Mouse (Mus musculus) embryonic stem cell, embryonic (primary cell): ENCODE results near the gene Trim37.

ENCODE experiments used
- CTCF ChIA-PET, 4 experiments: fragments of 300-600 bp in 2 of 4; fragments of 350-600 bp in 2 of 4; sonication (Branson Sonifier 250); formaldehyde crosslinking; loops; one replicate each; lab custom pipeline; 2022; ENCODE audit warnings: inconsistent platforms in 2 of 4; lab: Charles Lee
- POLR2A ChIA-PET, 4 experiments: fragments of 300-600 bp in 2 of 4; fragments of 350-600 bp in 2 of 4; sonication (Branson Sonifier 250); formaldehyde crosslinking; loops; one replicate each; lab custom pipeline; 2022; ENCODE audit warnings: antibody characterized with exemption in 4 of 4, inconsistent platforms in 1 of 4; lab: Charles Lee

Trim37 gene

DNA sequence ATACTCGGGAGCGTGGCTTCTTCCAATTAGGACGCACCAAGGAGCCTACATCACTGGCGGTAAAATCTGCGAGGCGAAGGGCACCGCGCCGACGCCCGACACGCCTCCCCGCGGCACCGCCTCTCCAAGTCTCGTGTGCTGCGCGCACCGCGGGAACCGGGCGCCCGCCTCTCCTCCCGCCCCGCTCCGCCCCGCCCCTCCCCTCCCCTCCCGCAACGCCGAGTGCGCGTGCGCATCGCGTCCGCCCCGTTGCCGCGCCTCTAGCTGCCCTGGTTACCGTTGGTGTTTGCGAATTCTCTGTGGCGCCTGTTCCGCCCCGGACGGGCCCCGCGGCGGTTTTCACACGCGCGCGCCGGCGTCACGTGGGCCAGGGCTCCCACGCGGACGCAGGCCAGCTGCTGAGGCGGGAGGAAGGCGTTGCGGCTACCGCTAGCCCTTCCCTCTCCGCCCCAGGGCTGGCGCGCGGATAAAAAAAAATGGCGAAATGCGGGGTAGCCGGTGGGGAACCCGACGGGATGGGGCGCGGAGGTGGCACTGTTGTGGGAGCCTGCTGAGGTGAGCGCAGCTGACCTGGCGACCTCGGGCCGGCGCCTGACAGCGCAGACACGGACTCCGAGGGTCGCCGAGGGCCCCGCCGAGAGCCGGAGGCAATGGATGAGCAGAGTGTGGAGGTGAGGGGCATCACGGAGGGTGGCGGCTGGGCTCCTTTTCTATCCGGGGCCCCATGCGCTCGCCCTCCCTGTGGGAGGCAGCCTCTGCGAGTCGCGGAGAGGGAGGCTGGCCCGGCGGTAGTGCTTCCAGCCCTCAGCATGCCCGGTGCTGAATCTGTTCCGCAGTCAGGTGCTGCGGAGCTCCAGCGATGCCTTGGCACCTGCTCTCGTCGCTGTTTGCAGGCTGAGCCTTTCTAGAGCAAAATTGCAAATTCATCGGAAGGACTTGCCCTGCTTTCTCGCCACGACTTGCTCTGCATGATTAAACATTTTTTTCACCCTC lies at the start of gene Trim37:
Trim37 (plus strand) TSS at position 254 of the 993 bp plus-strand sequence.
- ChIA-PET POLR2A (interaction anchor here (0.6 to 5.0 kb wide), 42 partner anchors 9 to 619 kb away, joined by 3 to 81 read pairs (median 6); partner anchors contain the start of genes Prr11 (in 4 of the 4), Ska2 (in 4 of the 4), Smg8 (in 2 of the 4) and Ppm1e (in 1 of the 4)), CTCF (interaction anchor here in 2 of 4 experiments (0.5 to 0.6 kb wide), 3 partner anchors 10 to 1892 kb away, joined by 3 to 4 read pairs (median 3); partner anchors contain the start of gene Appbp2 (in 1 of the 2))

DNA sequence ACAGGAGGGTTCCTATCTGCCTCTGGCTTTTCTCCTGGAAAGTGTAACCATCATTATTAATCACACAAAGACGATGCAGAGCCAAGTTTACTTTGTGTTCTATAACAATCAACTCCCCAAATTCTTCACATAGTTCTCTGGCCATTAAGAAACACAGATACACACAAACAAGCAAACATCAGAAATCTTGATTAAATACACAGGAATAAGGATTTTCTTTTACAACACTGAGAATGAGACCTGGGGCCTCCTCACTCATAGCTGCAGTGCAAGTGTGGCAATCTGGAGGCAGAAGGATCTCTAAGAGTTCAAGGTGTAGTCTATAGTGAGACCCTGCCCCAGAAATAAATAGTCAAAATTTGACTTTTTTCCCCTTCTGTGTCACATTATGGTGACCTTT lies 43.2 kb upstream of the Trim37 start:
- CTCF ChIA-PET, result interaction anchor here in 1 of 4 experiments (2.0 kb wide), 1 partner anchor 10 kb away, joined by 5 read pairs; the partner anchor contains the start of gene Gdpd1
- POLR2A ChIA-PET, result interaction anchor here in 2 of 4 experiments (1.0 to 4.2 kb wide), 2 partner anchors 9 to 10 kb away, joined by 3 to 38 read pairs; partner anchors contain the start of gene Gdpd1 (in 1 of the 2)

DNA sequence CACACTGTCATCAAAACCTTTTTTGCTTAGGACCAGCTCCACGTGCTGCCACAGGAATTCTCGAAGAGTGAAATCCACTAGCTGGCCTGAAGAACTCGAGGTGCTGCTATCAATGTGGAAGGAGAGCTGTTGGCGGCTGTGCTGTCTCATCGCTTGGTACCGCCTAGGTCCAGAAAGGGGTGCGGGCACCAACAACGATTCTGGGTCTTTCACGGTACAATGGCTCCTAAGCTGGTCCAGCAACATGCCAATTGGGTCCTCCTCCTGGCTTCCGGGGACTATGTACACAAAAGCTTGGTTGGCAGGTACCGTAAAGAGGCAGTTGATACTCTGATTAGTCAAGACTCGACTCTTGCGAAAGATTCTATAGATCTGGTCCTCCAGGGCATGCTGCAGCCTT lies 41.4 kb upstream of the Trim37 start:
- POLR2A ChIA-PET, result interaction anchor here in 3 of 4 experiments (0.8 to 9.9 kb wide), 12 partner anchors 9 to 358 kb away, joined by 3 to 104 read pairs (median 15); partner anchors contain the start of genes Gdpd1 (in 2 of the 3), Prr11 (in 2 of the 3), Ska2 (in 2 of the 3) and Trim37 (in 2 of the 3)
- CTCF ChIA-PET, result interaction anchor here in 2 of 4 experiments (1.1 to 2.0 kb wide), 3 partner anchors 12 kb away, joined by 3 to 5 read pairs (median 3); partner anchors contain the start of gene Gdpd1 (in 1 of the 2)

DNA sequence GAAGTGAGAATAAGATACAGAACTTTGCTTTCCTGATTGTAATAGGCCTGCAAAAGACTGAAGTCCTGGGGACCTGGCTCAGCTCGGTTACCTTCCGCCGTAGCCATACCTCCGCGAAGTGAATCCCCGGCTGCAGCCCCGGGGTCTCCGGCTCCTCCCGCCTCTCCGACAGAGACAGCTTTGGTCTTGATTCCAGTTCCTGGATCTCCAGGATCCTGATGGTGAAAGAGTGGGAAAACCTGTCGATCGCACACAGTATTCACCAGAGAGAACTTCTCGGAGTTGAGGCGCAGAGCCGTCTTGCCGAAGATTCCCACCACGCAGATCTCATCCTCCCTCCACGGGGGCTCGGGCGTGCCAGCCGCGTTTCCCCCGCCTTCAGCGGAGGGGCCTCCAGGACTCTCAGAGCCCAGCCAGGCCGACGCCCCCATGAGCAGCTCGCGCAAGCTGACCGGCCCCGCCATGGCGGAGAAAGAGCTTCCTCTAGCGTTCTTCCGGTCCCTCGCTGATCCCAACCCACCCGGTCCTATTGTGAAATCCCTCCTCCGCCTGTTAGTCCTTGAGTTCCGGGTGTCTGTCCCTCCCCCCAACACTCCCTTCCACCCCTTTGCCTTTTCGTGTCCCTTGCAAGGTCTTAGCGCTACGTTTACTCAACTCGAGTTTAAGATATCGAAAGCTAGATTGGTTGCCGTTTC lies 40.4 kb upstream of the Trim37 start, which contains the start of gene Smg8:
Smg8 (minus strand) TSS at position 485 of the 695 bp plus-strand sequence.
- ChIA-PET POLR2A (interaction anchor here (0.5 to 9.9 kb wide), 49 partner anchors 8 to 542 kb away, joined by 3 to 104 read pairs (median 4); partner anchors contain the start of genes Prr11 (in 4 of the 4), Ska2 (in 4 of the 4), Gdpd1 (in 3 of the 4) and Trim37 (in 2 of the 4)), CTCF (interaction anchor here (0.6 to 1.4 kb wide), 6 partner anchors 11 to 314 kb away, joined by 3 to 6 read pairs (median 3); partner anchors contain the start of genes Ska2 (in 2 of the 4) and Prr11 (in 1 of the 4))

DNA sequence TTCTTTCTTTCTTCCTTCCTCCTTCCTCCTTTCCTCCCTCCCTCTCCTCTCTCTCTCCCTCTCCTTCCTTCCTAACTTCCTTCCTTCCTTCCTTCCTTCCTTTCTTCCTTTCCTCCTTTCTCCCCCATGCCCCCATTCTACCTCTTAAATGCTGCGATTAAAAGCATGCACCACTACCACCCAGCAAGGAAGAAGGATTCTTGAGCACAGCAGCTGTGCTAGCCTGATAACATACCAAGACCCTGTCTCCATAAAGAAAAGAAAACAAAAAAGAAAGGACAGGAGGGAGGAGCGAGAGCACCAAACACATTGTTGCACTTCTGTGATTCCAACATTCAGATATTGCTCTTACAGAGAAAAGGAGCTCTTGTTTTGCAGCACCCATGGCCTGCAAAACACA lies 39.7 kb upstream of the Trim37 start:
- ChIA-PET CTCF (interaction anchor here in 2 of 4 experiments (0.6 to 1.4 kb wide), 4 partner anchors 14 to 313 kb away, joined by 3 to 5 read pairs (median 3); partner anchors contain the start of genes Prr11 (in 1 of the 2) and Ska2 (in 1 of the 2)), POLR2A (interaction anchor here (0.6 to 9.9 kb wide), 41 partner anchors 9 to 543 kb away, joined by 3 to 104 read pairs (median 5); partner anchors contain the start of genes Prr11 (in 4 of the 4), Ska2 (in 4 of the 4), Gdpd1 (in 3 of the 4) and Trim37 (in 2 of the 4))

DNA sequence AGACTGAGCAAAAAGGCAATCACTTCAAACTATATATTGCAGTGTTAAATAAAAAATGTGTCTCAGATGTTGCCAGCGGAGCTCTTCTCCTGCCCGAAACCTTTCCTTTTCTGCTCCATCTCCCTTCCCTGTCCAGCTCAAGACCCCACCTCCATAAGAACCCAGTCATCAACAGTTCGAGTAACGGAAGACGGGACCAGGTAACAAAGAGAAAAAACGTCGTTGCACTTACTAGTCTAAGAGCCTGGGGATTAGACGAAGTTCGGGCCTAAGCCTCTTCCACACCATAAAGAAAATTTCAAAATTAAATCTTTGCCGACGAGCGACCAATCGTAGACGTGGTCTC lies 18.5 kb upstream of the Trim37 start, which contains the start of gene Prr11:
Prr11 (minus strand) TSS at position 300 of the 346 bp plus-strand sequence.
- ChIA-PET CTCF (interaction anchor here in 2 of 4 experiments (0.5 to 1.0 kb wide), 5 partner anchors 22 to 586 kb away, joined by 3 read pairs; partner anchors contain the start of gene Smg8 (in 1 of the 2)), POLR2A (interaction anchor here (0.5 to 4.2 kb wide), 97 partner anchors 9 to 1873 kb away, joined by 3 to 104 read pairs (median 5); partner anchors contain the start of genes Gdpd1 (in 4 of the 4), Smg8 (in 4 of the 4), Trim37 (in 4 of the 4) and Cltc (in 3 of the 4))

DNA sequence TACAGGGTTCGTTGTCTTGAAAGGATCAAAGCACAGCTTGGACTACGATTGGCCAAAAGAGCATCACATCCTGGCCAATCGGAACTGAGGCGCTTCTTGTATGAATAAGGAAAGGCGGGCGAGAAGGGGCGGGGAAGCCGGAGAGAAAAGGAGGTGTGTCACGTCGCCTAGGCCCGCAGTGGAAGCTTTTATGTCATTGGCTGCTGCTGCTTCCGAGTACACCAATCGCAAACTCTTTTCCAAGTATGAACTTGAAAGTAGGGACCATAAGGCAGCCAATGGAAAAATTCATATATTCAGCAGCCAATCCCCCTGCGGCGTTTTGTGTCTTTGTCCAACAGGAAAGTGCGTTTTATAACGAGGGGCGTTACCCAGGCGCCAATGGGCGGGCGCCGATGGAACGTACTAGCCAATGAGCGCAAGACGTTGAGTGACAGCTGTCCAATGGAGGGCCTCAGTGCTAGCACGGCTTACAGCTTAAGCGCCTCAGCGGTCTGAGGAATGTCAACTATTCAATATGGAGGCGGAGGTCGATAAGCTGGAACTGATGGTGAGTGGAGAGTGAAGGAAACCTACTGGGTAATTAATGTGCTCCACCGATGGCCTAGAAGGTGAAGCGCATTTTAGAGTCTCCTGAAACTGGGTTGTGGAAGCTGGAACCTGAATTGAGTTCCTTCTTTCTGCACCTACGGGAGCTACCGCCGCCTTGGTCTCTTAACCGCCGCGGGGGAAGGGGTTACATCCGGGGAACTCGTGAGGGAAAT lies 17.9 kb upstream of the Trim37 start, which contains the start of gene Ska2:
Ska2 (plus strand) TSS at position 480 of the 764 bp plus-strand sequence.
- CTCF ChIA-PET, result interaction anchor here in 2 of 4 experiments (0.5 to 1.0 kb wide), 5 partner anchors 23 to 586 kb away, joined by 3 read pairs; partner anchors contain the start of gene Smg8 (in 2 of the 2)

DNA sequence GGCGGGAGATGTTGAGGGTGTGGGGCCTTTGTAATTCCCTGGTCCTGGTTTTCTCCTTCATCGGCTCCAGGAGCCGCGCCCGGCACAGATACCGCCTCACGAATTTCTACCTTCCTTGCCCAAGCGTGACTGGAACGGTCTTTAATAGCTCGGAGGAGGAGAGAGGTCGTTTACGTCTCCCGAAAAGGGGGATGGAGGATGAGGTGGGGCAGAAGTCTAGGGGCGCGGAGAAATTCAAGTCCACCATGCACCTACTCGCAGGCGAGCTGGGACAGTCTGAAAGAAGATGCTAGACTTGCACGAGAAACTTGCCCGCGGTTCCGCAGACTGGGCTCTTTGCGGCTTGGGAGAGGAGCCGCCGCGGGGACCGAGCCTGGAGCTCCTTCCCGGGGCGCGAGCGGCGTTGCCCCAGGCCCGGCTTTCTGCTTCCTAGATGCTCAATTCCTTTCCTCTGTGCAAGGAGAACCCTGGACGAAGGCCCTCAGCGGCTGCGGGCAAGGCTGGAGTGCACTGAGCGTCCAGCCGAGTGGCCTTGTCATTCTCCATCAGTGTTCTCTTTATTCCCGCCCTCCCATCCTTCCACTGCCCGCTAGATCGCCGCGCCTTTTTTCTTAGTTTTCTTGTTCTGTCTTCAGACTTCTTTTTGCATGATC lies 17.2 kb upstream of the Trim37 start:
- ChIA-PET POLR2A (interaction anchor here (0.6 to 4.2 kb wide), 101 partner anchors 8 to 1874 kb away, joined by 3 to 104 read pairs (median 5); partner anchors contain the start of genes Gdpd1 (in 4 of the 4), Smg8 (in 4 of the 4), Trim37 (in 4 of the 4) and Rad51c (in 3 of the 4)), CTCF (interaction anchor here in 1 of 4 experiments (0.7 kb wide), 1 partner anchor 23 kb away, joined by 3 read pairs; the partner anchor contains the start of gene Smg8)

More for the DNA sequence above, 17.9 kb upstream of the Trim37 start, which contains the start of gene Ska2:
- POLR2A ChIA-PET, result interaction anchor here (0.5 to 4.2 kb wide), 117 partner anchors 8 to 1874 kb away, joined by 3 to 104 read pairs (median 5); partner anchors contain the start of genes Gdpd1 (in 4 of the 4), Smg8 (in 4 of the 4), Trim37 (in 4 of the 4) and Cltc (in 3 of the 4)

DNA sequence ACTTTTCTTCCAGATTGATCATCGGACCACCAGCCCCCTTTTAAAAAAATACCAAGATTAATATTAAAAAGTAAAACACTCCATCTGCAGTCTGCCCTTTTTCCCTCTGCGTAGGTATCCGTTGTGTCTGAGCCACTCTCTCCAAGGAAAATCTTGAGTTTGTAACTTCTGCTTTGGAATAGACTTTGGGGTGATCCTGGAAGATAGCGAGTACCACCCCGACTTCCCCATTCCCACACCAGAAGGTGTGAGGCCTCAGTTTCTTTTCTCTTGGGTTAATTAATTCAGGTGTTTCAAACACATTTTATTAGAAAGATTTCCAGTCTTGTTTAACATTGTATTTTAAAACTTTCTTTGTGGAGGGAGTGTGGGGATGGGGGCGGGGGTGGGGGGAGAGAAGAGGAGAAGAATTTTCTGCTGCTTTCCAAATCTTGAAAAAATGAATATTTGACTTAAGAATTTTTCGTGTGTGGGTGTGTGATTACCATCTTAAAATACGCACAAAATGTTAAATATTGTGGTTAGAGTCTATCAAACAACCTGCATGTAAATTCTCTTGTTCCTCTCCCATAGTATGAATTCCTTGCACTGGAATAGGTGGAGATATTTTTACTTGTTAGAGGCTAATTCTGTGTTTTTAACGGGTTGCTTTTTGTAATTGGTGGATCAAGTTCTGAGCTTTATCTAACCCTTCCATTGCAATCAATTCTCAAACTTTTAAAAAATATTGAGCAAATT lies 16.5 kb upstream of the Trim37 start:
- ChIA-PET CTCF (no interaction called here), POLR2A (interaction anchor here (0.6 to 4.2 kb wide), 38 partner anchors 8 to 482 kb away, joined by 3 to 104 read pairs (median 9); partner anchors contain the start of genes Trim37 (in 4 of the 4), Gdpd1 (in 2 of the 4), Rad51c (in 2 of the 4) and Smg8 (in 2 of the 4))

DNA sequence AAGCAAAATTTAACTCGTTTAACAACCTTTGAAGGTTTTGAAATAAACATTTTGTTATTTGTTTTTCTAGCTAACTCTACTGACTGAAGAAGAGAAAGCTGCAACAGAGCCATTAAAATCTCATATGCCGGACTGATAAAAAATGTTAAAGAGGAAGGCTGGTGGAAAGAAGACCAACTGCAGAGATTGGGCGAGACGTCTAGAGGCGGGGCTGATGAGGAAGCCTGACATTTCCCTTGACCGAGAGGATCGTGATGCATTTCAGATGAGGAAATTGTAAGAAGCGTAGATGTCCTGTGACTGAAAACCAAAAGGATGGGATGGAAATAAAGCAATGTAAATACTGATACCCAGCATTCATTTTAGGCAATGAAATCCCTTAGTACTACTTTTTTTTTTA lies 5.0 kb upstream of the Trim37 start:
- POLR2A ChIA-PET, result interaction anchor here in 1 of 4 experiments (1.0 kb wide), 1 partner anchor 13 kb away, joined by 7 read pairs; the partner anchor contains the start of genes Prr11 and Ska2
- CTCF ChIA-PET, result no interaction called here

DNA sequence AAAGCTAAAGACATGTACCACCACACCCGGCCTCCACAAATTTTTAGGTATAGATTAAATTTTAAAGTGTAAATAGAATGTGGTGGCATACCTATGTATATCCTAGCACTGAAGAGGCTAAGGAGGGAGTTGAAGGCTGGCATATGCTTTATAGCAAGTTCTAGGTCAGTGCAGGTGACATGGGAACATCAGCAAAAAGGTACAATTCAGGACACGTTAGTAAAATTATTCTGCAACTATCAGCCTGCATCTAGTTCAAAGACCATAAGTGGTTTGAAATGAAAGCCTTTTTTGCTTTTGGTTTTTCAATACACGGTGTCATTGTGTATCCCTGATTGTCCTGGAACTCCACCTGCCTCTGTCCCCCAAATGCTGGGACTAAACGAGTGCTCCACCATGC lies 1.3 kb upstream of the Trim37 start:
- ChIA-PET POLR2A (interaction anchor here (0.7 to 5.0 kb wide), 21 partner anchors 9 to 581 kb away, joined by 3 to 81 read pairs (median 6); partner anchors contain the start of genes Prr11 (in 3 of the 4), Ska2 (in 3 of the 4), Rps6kb1 (in 1 of the 4) and Smg8 (in 1 of the 4)), CTCF (no interaction called here)

DNA sequence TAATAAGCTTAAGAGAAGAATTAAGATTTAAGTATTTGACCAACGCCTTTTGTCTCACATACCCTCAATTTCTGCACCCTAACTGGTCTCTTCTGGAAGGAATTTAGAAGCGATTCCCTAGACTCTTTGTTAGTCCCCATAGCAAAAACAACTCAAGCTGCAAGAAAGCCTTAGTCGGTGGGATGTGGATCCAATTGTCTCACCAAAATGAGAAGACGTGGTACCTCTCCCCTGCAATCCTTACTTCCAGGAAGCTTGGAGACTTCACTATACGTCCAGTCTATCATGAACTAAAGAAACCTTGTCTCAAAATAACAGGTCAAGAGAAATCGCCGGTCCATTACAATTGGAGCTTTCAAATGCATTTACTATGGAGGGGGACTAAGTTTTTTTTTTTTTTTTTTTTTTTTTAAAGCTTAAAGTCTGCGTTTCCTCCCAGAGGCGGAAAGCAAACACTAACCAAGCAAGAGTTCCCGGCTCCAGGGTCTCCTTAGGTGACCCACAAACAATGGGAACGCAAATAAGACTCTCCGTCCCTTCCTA lies 525 bp upstream of the Trim37 start:
- CTCF ChIA-PET, result interaction anchor here in 2 of 4 experiments (0.5 to 0.6 kb wide), 2 partner anchors 11 to 97 kb away, joined by 3 to 4 read pairs; no protein-coding TSS in a partner anchor
- POLR2A ChIA-PET, result interaction anchor here (0.5 to 5.0 kb wide), 54 partner anchors 9 to 961 kb away, joined by 3 to 81 read pairs (median 4); partner anchors contain the start of genes Prr11 (in 4 of the 4), Ska2 (in 4 of the 4), Smg8 (in 2 of the 4) and Rad51c (in 1 of the 4)

DNA sequence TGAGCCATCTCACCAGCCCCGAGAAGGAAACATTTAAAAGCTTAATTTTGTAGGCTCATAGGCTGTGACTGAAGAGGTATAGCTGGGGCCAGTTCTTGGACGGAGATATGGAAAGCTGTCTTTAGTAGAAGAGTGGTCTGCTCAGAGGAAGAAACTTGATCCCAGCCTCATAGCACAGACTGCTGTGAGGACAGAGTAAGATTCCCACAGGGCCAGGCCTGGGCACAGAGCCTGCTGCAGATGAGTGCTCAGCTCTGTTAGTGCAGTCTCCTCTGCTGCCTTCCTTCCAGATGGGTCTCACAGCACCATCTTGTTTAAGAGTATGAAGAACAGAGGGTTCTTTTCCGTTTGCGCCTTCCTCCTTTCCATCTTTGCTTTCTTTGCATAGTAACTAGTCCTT lies 9.4 kb downstream of the Trim37 start:
- POLR2A ChIA-PET, result interaction anchor here in 3 of 4 experiments (0.8 to 3.4 kb wide), 9 partner anchors 9 to 49 kb away, joined by 3 to 24 read pairs (median 5); partner anchors contain the start of genes Trim37 (in 3 of the 3), Prr11 (in 2 of the 3), Ska2 (in 2 of the 3) and Smg8 (in 1 of the 3)
- CTCF ChIA-PET, result interaction anchor here in 1 of 4 experiments (0.6 kb wide), 1 partner anchor 32 kb away, joined by 5 read pairs; no protein-coding TSS in a partner anchor
